Mouse (Mus musculus): ENCODE results near the gene Itch.

DNA sequence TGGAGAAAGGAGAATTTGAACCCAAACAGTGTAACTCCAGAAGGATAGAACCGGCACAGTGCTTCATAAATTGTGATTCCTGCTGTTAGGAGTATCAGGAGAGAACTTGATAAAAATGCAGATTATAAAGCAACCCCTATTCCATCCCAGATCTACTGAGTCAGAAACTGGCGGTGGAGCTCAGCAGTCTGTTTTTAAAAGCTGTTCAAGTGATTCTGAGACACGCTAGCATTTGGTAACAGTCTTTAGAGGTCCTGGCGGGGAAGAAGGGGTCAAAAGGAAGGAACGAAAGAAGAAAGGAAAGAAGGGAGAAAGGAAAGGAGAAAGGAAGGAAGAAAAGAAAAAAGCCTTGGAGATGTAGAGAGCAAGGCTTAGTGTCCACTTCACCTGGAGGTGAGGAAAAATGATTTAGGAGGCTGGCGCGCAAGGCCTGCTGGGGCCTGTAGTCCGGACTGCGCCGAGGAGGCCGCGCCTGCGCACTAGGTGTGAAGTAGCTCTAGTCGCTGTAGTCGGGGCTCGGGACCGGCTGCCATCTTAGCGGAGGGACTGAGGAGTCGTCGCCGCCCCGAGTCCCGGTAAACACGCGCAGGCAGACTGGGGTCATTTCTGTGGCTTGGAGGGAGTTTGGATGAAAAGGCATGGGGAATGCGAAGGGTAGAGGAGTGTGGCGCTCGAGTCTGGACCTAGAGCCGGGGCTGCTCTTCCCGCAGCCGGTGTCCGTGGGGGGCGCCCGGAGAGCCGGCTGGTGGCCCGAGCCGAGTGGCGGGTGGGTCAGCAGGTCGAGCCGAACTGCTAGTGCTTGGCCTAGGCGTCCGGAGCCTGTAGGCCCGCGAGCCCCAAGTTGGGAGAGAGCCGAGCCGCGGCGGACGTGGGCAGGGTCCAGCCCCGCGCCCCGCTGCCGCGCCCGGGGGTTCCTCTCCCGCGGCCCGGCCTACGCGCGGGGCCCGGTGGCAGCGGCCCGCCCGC is at the start of gene Itch:
- TF ChIP-seq CTCF (IDR thresholded peaks at IDR 0.05; ENCODE audit: low read depth) = no peak
- no peak for TF ChIP-seq EP300 (optimal IDR thresholded peaks at IDR 0.05)

Data from stomach, postnatal 0 days (tissue).